Mouse (Mus musculus) hindbrain, embryonic 15.5 days (tissue): ENCODE data around the gene Riox1. TPM values are rescaled to one million over a fixed set of nuclear protein-coding genes. Genes with fewer than 3 reads are reported as not detected.
"Not testable (repeated sequence)": the region's sequence is repeated elsewhere in the genome, so short reads cannot be mapped to it uniquely, and the experiment has no call there.

Experiments
- ATAC-seq: fragments of 200-750 bp; cut with Nextera tagmentation; 2 replicates; pipeline ENCODE4 v1.8.0; 2017; ENCODE audit warnings: low read depth, moderate number of reproducible peaks, moderate TSS enrichment; ENCODE audit not compliant: low FRiP score
- H3K27ac ChIP-seq: fragments of 300-500 bp; sonication (generic); replicated peaks from 2 replicates; pipeline ENCODE4 v1.5.1; 2015; ENCODE audit warnings: mild to moderate bottlenecking, inconsistent platforms
- H3K27me3 ChIP-seq: fragments of 300-500 bp; sonication (generic); 2 replicates; pipeline ENCODE4 v1.6.1; 2015; ENCODE audit warnings: control low read depth, inconsistent platforms
- H3K36me3 ChIP-seq: fragments of 300-500 bp; sonication (generic); 2 replicates; pipeline ENCODE4 v1.6.1; 2015; ENCODE audit warnings: control low read depth, inconsistent platforms
- H3K4me1 ChIP-seq: fragments of 300-500 bp; sonication (generic); replicated peaks from 2 replicates; pipeline ENCODE4 v1.6.1; 2015; ENCODE audit warnings: control low read depth, inconsistent platforms
- H3K4me2 ChIP-seq: fragments of 300-500 bp; sonication (generic); 2 replicates; pipeline ENCODE4 v1.6.1; 2015; ENCODE audit warnings: moderate library complexity, mild to moderate bottlenecking, inconsistent platforms
- H3K4me3 ChIP-seq: fragments of 300-500 bp; sonication (generic); 2 replicates; pipeline ENCODE4 v1.5.1; 2015; ENCODE audit warnings: mild to moderate bottlenecking, inconsistent platforms
- H3K9ac ChIP-seq: fragments of 300-500 bp; sonication (generic); 2 replicates; pipeline ENCODE4 v1.6.1; 2015; ENCODE audit warnings: inconsistent platforms
- H3K9me3 ChIP-seq: fragments of 300-500 bp; sonication (generic); 2 replicates; pipeline ENCODE4 v1.6.1; 2016; ENCODE audit warnings: control low read depth, inconsistent platforms
- WGBS: fragments of 180-500 bp; shearing (Covaris S2); methylation state at CpG from one replicate; pipeline ENCODE4 v1.1.7; 2015; 5-methylcytosine and 5-hydroxymethylcytosine counted together
- polyA plus RNA-seq: library from polyadenylated mRNA; unstranded; fragments of >200 nt; fragmentation: Nextera tagmentation; extraction: Ambion mirVana; gene quantifications from 2 replicates; pipeline ENCODE4 v1.2.1, GENCODE M21; 2015

Gene Riox1
- polyA plus RNA-seq, 1 experiment from 2014 or later, result 11.9 TPM

DNA sequence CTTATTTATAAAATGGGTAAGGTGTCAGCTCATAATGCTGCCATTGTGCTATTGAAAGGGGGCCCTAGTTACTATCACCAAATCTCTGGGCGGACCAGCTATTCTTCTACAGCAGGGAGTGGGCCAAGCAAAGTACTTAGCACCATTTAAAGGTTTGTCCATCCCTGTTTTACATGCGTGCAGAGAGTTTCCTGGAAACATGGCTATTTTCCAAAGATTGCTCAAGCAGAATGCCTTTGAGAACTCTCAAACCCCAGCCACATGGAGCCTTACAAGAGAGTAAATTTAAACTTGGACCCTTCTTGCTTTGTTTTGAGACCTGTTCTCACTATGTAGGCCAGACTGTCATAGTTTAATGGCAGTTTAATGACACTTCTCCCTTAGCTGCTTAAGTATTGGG lies 24.3 kb upstream of the Riox1 start:
- H3K27ac ChIP-seq, result no peak overlapping the region
- H3K9ac ChIP-seq, result no peak overlapping the region
- no peaks in the 10 kb centered on the region for H3K36me3 ChIP-seq
- H3K4me3 ChIP-seq, result no peak overlapping the region
- H3K9me3 ChIP-seq, result no peaks in the 10 kb centered on the region
- ATAC-seq, result no peak
- H3K4me1 ChIP-seq, result peaks cover 8% of the 10 kb centered on the region; the same call in 1 of the 2 replicates
- WGBS, result 59% methylated on average over 2 of the region's 2 CpGs
- H3K27me3 ChIP-seq, result no peaks in the 10 kb centered on the region
- H3K4me2 ChIP-seq, result no peak overlapping the region

DNA sequence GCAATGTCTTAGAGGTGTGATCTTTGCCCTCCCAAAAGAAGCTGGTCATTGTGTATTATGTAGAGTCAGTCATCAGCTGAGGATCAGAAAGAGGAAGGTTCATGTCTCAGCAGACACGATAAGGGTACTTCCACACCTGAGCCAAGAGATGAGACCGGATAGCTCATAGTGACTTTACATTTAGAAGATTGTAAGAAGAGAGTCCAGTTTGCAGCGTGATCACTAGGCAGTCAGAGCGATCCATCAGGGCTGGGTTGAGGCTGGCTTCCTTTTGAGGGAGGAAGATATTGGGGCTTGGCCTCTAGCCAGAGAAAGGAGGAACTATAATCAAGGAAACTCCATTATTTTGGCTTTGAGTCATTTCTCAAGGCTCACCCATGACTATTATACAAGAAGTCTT lies 22.7 kb upstream of the Riox1 start:
- Histone ChIP-seq H3K9ac (no peak overlapping the region), H3K27ac (no peak overlapping the region), H3K4me2 (no peak overlapping the region), H3K9me3 (no peaks in the 10 kb centered on the region), H3K36me3 (no peaks in the 10 kb centered on the region), H3K27me3 (no peaks in the 10 kb centered on the region), H3K4me1 (peaks cover 4% of the 10 kb centered on the region; the same call in 1 of the 2 replicates), H3K4me3 (no peak overlapping the region)
- no peak for ATAC-seq
- WGBS, result 85% methylated on average over 4 of the region's 4 CpGs

DNA sequence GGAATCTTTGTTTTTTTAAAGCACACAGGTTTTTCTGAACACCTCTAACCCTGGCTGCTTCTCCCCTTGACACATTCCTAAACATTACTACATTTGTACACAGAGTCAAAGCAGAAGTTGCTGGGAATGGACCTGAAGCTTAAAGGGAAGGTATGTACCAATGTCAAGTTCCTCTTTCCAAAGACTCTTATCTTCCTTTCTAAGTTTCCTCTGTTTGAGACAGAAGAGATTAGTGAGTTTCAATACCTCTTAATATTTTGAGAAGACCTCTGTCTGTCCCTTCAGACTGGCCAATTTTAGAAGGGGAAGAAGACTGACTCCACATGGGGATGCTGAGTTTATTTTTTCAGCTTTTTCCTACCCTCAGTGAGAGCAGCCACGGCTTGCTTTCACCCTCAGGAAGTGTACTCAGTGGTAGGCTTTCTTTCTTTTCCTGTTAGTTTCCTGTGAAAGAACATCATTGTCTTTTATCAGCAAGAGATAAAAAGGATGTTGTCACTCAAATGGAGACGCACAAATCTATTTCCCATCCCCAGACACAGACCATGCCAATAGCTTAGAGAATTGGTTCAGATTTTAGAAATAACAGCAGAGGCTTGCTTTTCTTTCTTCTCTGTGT lies 21.1 kb upstream of the Riox1 start:
- Histone ChIP-seq H3K9ac (no peak overlapping the region), H3K4me3 (no peak overlapping the region), H3K4me1 (no peaks in the 10 kb centered on the region), H3K36me3 (no peaks in the 10 kb centered on the region), H3K27ac (no peak overlapping the region), H3K9me3 (no peaks in the 10 kb centered on the region), H3K4me2 (no peak overlapping the region), H3K27me3 (no peaks in the 10 kb centered on the region)
- ATAC-seq, result no peak
- WGBS, result 36% methylated on average over 2 of the region's 2 CpGs

DNA sequence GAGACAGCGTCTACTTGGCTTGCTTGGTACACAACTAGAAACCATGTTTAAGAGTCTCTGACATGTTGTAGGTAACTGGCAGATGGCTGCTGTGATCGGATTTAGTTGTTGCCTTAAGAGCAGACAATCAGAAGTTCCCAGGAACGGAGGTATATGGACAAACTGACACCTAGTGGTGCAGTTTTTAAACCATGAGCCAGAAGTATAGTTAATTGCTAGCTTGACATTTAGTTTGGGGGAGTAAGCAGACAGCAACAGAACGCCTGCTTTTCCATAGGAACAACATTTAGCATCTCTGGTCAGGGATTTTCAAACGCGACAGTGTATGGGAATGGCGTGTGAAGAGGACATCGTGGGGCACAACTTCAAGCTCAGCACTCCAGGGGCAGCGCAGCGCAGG lies 12.8 kb upstream of the Riox1 start:
- no peak for ATAC-seq
- Histone ChIP-seq H3K27me3 (no peaks in the 10 kb centered on the region), H3K4me1 (no peaks in the 10 kb centered on the region), H3K4me2 (no peak overlapping the region), H3K27ac (no peak overlapping the region), H3K36me3 (no peaks in the 10 kb centered on the region), H3K9me3 (no peaks in the 10 kb centered on the region), H3K4me3 (no peak overlapping the region), H3K9ac (no peak overlapping the region)
- WGBS, result 74% methylated on average over 10 of the region's 10 CpGs

DNA sequence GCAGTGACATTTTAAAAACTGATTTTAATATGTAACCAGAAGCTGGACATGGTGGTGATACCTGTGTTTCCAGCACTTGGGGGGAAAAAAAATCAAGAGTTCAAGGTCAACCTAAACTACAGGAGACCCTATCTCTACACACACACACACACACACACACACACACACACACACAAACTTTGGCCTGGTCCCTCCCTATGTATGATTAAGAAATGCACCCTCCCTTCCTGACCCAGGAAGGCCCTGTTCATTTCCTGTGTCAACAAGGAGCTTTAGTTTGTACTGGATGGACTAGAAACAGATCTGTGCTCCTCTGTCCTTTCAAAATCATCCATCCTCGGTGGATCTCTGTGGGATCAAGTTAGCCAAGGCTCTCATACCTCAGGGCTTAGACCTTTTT lies 11.8 kb upstream of the Riox1 start:
- not testable (repeated sequence) for H3K4me2 ChIP-seq, ATAC-seq, H3K4me1 ChIP-seq, H3K36me3 ChIP-seq, H3K9ac ChIP-seq, H3K9me3 ChIP-seq, H3K27ac ChIP-seq, H3K4me3 ChIP-seq, H3K27me3 ChIP-seq
- WGBS, result 54% methylated on average over 1 of the region's 1 CpGs

DNA sequence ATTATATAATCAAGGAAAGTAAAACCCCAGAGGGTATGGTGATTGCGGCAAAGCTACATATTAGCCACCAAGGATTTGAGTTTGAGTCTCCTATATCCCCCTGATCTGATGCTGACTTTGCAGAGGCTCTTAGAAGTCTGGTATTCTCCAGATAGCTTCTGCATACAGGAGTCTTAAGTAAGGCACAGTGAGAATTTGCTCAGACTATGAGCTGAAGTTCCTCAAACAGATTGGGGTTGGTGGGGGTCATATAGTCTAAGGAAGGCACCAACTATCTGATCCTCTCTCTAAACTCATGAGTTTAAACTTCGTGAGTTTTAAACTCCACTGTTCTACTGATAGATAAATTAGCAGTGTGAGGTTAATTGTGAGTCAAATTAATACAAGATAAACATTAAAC lies 11.1 kb upstream of the Riox1 start:
- WGBS, result 67% methylated on average over 2 of the region's 2 CpGs

DNA sequence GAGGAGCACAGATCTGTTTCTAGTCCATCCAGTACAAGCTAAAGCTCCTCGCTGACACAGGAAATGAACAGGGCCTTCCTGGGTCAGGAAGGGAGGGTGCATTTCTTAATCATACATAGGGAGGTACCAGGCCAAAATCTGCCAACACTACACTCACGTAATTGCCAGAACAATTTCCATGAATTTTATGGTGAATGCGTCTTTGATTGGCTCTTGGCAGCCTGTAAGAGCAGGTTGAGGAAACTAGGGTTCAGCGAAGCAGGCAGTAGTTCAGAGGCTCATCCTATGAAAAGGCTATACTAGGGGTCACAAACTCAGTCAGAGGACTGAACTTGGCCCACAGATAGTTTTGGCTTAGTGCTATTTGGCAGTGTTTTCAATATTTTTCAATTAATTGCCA lies 10.4 kb upstream of the Riox1 start:
- no peak for ATAC-seq
- H3K4me2 ChIP-seq, result no peak overlapping the region
- no peak overlapping the region for H3K4me3 ChIP-seq
- no peak overlapping the region for H3K27ac ChIP-seq
- no peaks in the 10 kb centered on the region for H3K36me3 ChIP-seq
- WGBS, result 67% methylated on average over 4 of the region's 4 CpGs
- no peaks in the 10 kb centered on the region for H3K9me3 ChIP-seq
- no peaks in the 10 kb centered on the region for H3K27me3 ChIP-seq
- H3K9ac ChIP-seq, result no peak overlapping the region
- H3K4me1 ChIP-seq, result no peaks in the 10 kb centered on the region

More for the DNA sequence above, 11.1 kb upstream of the Riox1 start:
- Histone ChIP-seq H3K9me3 (no peaks in the 10 kb centered on the region), H3K27ac (no peak overlapping the region), H3K4me2 (no peak overlapping the region), H3K4me1 (no peaks in the 10 kb centered on the region), H3K9ac (no peak overlapping the region), H3K4me3 (no peak overlapping the region), H3K36me3 (no peaks in the 10 kb centered on the region), H3K27me3 (no peaks in the 10 kb centered on the region)
- ATAC-seq, result no peak

DNA sequence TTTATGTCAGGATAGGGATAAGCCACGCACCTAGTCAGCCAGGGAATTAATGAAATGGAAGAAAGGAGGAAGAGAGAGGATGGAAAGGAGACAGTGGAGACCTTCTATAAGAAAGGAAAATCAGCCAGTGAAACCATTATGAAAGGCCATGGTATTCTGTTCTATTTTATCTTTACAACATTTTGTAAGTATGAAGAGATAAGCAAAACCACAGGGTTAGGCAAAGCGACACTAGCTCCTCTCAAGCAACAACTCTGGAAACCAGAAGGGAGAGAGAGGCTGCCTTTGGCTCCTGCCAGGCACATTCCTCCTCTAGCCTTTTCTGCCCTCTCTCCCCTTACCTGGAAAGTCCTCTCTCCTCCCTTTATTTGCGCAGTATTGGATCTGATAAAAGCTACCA lies 8.5 kb upstream of the Riox1 start:
- H3K27ac ChIP-seq, result no peak overlapping the region
- H3K27me3 ChIP-seq, result no peaks in the 10 kb centered on the region
- no peak overlapping the region for H3K4me2 ChIP-seq
- WGBS, result 88% methylated on average over 3 of the region's 3 CpGs
- H3K4me3 ChIP-seq, result no peak overlapping the region
- H3K9ac ChIP-seq, result no peak overlapping the region
- H3K9me3 ChIP-seq, result no peaks in the 10 kb centered on the region
- H3K36me3 ChIP-seq, result no peaks in the 10 kb centered on the region
- no peaks in the 10 kb centered on the region for H3K4me1 ChIP-seq
- no peak for ATAC-seq

DNA sequence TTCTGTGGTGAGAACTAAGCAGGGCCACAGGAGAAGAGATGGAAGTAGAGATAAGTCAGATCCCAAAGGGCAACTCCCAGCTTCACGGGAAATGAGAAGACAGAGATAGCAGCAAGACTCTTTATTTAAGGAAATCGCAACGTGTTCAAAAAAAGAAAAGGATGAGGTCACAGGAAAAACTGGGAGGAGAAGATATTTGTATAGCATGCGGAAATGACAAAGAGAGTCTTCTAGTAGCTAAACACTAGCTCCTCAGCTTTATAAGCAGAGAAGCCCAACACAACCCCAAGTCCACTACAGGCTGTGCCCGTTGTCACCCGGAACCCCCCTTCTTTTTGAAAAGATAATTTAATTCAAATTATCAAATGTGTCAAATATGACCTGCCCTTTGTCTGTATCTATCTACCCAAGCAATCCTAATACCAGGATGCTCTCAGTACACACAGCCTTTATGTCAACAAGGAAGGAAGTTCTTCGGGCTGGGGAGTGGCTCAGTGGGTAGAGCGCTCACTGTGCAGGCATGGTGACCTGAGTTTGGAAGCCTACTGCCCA lies 3.1 kb upstream of the Riox1 start:
- Histone ChIP-seq H3K27me3 (no peaks in the 10 kb centered on the region), H3K36me3 (no peaks in the 10 kb centered on the region), H3K4me3 (no peak overlapping the region), H3K9me3 (no peaks in the 10 kb centered on the region), H3K4me1 (peaks cover 19% of the 10 kb centered on the region), H3K27ac (no peak overlapping the region), H3K4me2 (no peak overlapping the region), H3K9ac (no peak overlapping the region)
- ATAC-seq, result no peak
- 81% methylated on average over 8 of the region's 8 CpGs for WGBS

DNA sequence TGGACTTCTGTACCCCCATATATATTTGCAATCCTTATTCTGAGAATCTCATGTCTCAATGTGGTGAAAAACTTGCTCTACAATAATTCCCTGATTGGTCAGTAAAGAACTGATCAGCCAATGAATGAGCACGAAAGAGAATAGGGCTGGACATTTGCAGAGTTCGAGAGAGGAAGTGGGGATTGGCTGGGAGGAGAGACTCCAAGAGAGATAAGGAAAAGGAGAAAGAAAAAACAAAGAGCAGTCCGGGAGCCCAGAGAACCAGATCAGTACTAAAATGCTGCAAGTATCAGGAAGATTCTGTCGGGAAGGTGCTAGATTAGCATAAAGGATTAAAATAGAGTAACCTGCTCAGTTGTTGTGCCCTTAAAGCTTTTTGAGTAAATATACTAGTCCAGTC lies 1.4 kb upstream of the Riox1 start:
- H3K4me3 ChIP-seq, result no peak overlapping the region
- H3K9me3 ChIP-seq, result no peaks in the 10 kb centered on the region
- no peak overlapping the region for H3K27ac ChIP-seq
- 86% methylated on average over 4 of the region's 4 CpGs for WGBS
- no peak overlapping the region for H3K4me2 ChIP-seq
- no peaks in the 10 kb centered on the region for H3K27me3 ChIP-seq
- no peak for ATAC-seq
- 0 out of 2 replicates have a peak, but pooled peaks cover 3% of the 10 kb centered on the region for H3K36me3 ChIP-seq
- H3K4me1 ChIP-seq, result peaks cover 33% of the 10 kb centered on the region
- no peak overlapping the region for H3K9ac ChIP-seq

DNA sequence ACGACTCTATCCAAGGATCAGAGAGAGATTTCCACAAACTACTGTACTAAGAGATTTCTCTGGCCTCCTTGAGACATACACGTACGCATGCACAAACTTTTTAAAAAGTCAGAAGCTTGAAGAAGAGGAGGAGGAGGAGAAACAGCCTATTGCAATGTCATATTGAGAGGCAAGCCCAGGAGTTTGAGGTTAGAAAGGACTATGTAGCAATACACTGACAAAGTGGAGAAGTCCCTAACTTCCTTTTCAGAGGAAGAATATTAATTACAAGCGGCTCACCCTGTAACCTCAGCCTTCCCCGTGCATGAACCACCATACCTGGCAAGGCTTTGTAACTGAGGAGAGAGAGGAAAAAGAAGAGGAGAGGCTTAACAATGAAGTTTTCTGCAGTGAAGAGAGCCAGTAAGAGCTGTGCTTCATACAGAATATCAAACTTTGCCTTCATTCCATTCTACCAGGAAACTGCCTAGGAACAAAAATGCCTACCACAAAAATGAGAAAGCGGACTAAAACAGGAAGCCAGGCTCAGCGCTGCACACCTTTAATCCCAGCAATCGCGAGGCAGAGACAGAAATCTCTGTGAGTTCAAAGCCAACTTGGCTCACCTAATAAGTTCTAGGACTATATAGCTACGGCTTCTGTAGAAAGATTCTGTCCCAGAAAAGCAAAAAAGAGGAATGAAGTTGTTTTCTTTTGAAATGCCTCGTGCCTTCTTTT lies 474 bp upstream of the Riox1 start:
- no peaks in the 10 kb centered on the region for H3K27me3 ChIP-seq
- ATAC-seq, result no peak
- H3K9me3 ChIP-seq, result no peaks in the 10 kb centered on the region
- H3K36me3 ChIP-seq, result 0 out of 2 replicates have a peak, but pooled peaks cover 3% of the 10 kb centered on the region
- peak overlapping the region; percentile 98 for H3K4me3 ChIP-seq
- H3K4me1 ChIP-seq, result peaks cover 33% of the 10 kb centered on the region
- WGBS, result 31% methylated on average over 11 of the region's 11 CpGs
- H3K4me2 ChIP-seq, result peak overlapping the region; percentile 85
- peak overlapping the region; percentile 86; the same call in 1 of the 2 replicates for H3K27ac ChIP-seq
- H3K9ac ChIP-seq, result peak overlapping the region; percentile 65; the same call in 1 of the 2 replicates

DNA sequence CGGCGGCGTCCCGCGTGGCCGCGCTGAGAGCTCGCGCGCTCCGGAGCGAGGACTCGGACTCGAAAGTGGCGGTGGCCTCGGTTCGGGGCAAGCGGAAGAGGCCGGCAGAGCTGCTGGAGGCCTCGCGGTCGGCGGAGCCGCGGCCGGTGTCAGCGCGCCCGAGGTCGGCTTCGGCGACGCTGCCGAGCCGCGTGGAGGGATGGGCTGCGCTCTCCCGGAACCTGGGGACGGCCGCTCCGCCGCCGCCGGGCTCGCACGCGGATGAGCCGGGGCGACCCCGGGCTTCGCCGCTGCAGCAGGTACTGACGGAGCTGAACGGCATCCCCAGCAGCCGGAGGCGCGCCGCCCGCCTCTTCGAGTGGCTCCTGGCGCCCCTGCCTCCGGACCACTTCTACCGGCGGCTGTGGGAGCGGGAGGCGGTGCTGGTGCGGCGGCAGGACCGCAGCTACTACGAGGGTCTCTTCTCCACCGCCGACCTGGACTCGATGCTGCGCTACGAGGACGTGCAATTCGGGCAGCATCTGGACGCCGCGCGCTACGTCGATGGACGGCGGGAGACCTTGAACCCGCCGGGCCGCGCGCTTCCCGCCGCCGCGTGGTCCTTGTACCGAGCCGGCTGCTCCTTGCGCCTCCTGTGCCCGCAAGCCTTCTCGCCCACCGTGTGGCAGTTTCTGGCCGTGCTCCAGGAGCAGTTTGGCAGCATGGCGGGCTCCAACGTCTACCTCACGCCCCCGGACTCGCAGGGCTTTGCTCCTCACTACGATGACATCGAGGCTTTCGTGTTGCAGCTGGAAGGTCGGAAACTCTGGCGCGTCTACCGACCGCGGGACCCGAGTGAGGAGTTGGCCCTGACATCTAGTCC lies 663 bp downstream of the Riox1 start:
- peak overlapping the region; percentile 65 for H3K9ac ChIP-seq
- peak overlapping the region; percentile 85 for H3K4me2 ChIP-seq
- peak overlapping the region; percentile 98 for H3K4me3 ChIP-seq
- ATAC-seq, result peak; percentile 68; the same call in 1 of the 2 replicates
- H3K27me3 ChIP-seq, result no peaks in the 10 kb centered on the region
- no peaks in the 10 kb centered on the region for H3K9me3 ChIP-seq
- H3K36me3 ChIP-seq, result peaks cover 8% of the 10 kb centered on the region
- under 1% methylated on average over 113 of the region's 116 CpGs for WGBS
- H3K27ac ChIP-seq, result peak overlapping the region; percentile 86
- peaks cover 33% of the 10 kb centered on the region for H3K4me1 ChIP-seq
